Mouse (Mus musculus): ENCODE measurements around the gene Nav3.
A peak's percentile ranks its signal among the peaks of the same experiment; 100 is the strongest.

Gene Nav3

DNA sequence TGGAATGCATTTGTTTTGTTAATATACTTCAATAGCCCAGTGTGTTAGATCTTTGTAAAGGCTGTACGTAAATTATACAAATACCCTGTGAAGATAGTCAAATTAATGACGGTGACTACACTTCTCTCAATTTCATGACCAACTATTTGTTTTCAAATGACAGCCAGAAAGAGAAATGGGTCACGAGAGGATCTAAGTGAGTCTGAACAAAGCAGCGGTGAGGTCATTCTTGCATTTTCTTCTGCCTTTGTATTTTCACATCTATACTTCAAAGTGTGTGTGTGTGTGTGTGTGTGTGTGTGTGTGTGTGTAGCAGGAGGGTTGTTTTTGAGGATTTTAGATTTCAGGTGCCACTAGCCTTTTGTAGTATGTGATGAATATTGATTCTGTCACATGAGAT lies 662.5 kb downstream of the Nav3 start:
- peak; percentile 59 for DNase-seq

DNA sequence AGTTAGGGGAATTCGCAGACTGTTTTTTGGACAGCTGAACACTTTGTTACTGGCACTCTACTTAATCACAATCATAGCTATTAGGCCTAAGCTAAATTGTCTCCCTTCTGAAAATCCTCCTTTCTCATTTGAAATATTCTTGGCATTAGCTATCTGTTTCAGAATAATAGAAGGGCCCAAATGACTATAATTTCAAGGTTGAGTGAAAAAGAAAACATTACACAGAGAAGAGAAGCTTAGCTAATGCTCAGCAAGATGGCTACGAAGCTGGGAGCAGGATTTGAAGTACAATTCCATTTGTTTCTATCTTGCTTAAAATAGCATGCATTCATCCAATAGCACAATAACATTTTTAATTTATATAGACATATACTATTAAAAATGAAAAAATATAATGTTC lies 667.3 kb downstream of the Nav3 start:
- DNase-seq, result no peak

DNA sequence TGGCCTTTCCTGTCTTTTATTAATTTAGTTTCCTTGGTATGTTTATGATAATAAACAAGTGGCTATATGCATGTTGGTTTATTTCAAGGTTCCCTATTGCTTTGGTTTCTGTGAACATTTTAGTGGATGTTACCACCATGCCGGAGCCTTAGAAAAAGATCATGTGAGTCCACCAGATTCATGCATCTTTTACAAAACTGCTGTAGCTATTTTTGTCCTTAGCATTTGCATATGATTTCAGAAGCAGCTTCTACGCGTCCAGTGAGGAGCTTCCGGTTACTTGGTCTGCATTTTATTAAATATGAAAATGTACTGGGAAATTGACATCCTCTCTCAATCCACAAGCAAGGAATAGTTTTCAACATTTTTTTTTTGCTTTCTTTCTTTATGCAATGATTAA lies 676.9 kb downstream of the Nav3 start:
- DNase-seq, result no peak

DNA sequence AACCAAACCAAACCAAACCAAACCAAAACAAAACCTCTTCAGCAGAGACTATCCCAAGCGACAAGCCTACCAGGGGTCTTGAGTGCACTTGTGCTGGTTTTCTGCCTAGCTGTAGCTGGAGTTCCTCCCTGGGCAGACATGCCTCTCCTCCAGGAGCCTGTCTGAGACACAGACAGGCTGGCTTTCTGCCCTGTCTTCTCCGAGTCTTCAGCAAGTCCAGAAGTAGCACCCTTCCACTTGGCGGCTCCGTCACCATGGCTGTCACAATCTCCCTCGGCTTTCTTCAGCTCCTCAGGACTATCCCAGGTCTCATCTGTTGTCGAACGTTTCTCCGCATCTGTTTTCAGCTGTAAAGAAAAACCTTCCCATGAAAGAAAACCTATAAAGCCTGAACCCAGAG lies 686.9 kb downstream of the Nav3 start:
- no peak for DNase-seq

DNA sequence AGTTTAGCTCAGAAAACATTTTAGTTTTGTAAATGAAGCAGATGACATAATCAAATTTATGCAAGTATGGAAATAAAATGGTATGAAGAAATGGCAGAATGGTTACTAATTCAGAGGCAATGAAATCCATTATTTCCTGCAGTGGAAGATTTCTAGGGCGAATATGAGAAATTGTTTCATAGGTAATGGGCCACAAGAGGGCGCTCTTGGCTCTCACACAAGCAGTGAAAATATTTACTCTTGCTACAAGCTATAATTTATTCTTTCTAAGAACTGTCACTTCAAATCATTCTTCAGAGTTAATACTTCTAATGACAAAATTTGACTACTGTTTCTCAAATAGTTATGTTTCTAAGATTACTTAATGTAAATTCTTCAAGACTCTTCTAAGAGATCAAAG lies 690.4 kb downstream of the Nav3 start:
- DNase-seq, result peak; percentile 70

DNA sequence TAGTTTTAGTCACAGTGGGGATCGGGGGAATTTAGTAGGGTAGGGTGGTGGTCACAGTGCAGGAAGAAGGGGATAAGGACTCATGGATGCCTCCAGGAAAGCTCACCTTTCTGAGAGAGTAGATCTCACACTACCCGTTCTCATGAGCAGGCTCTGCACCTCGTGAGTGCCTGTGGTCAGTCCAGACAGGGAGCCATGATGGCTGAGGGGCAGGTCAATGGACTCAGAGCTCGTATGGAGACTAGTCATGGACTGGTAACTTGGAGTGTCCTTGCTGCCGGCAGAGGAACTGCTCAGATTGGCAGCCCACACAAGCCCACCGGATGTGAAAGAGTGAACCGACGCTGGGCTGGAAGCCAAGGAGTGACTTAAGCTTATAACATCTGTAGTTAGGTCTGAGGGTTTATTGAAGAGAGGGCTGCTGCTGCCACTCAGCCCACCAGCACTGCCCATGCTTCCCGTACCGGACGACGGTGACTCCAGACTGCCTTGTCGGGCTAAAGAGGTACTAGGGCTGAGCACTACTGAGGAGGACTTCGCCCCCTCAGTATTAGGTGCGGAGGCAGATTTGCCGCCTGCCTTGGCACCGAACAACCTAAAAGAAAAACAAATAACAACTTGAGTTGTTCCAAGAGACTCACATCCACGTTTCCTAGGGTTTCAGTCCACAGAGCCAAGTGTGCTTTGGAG lies 691.4 kb downstream of the Nav3 start:
- DNase-seq, result no peak

DNA sequence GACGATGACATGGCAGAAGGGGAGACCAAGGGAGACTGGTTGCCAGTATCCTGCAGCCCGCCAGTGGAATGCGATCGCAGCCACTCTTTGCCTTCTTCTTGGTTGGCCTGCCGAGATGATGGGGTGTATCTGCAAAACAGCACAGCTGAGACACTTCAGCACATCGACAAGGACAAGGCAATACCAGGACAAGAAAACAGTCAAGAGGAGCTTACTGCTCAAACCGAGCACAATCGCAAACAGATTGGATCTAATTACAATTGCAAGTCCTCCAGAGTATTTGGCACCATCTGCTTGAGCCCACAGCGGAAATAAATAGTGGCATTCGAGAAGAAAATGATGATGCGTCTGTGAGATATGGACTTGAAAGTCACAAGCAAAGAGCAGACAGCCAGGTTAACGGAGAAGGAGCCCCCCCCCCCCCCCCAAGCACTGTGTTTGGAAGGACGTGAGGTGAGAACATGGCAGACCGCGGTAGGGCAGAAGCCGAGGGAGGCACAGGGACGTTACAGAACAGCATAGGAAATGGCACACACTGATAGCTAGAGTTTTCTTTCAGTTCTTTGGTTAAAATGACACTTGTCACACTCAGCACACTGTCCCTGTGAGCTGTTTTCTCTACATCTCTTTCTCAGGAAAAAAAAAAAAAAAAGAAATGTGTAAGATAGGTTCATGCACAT lies 696.9 kb downstream of the Nav3 start:
- no peak for DNase-seq

DNA sequence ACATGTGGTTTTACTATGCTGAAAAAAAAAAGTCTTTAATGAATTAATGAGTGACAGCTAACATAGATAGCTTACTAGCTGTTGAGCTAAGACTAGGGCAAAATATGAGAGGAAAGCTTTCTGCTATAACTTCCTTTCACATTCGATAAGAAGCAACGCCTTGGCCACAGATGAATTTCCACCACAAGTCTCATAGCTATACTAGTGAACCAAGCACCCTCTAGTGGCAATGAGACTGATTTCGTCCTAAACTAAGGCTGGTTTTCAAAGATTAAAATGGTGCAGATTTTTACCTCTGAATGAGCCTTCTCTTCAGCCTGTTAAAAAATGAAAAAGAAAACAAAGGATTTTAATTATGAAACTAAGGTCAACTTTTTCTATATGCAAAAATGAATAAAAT lies 709.1 kb downstream of the Nav3 start:
- DNase-seq, result peak; percentile 48

DNA sequence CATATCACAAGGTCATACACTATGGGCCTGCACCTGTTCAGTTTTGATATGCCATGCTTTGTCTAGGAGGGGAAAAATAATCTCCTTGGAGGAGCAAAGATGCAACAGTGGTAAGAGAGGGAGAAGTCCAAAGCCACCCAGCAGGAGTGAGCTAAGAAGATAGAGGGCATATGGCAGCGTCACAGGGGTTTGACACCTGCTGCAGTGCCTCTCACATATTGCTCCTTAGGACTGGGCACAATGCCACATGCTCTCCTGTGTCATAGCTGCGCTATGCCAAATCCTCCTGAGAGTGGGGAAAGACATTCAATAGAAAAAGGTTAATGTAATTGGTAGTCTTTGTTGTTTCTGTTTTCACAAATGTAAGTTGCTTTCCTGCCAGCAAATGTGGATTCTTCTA lies 714.3 kb downstream of the Nav3 start:
- peak; percentile 14 for DNase-seq

DNA sequence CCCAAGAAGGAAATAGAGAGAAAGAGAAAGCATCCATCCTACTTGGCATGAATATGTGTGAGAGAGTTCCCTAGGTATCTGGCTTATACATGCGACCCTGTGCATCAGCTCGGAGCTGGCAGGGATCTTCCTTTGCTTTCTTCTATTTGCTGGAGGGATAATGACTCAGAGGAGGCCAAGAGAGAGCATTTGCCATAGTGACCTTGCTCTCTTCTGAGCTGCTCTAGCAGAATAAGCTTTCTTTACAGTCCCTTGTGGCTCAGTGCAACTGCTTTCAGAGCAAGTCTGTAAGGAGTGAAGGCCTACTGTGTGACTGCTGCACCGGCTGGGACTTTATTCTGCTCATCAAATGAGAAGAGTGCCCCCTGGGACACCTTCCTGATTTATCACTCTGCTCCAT lies 715.7 kb downstream of the Nav3 start:
- DNase-seq, result no peak

DNA sequence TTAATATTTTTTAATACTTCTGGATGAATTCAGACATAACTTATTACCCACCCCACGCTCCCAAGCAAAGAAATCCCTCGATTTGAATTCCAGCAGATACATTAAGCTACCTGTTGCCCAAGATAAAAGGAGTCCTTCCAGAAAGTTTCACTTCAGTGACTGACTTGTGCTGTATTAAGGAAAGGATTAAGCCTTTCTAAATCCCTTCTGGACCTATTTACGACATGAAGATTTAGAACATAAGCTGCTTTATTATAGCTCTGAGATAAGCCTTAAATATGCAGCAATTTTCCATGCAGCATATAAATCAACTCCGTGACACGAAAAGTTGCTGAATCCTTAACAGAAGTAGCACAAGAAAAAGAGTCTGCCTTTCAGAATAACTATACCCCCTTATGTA lies 732.4 kb downstream of the Nav3 start:
- peak; percentile 48 for DNase-seq

DNA sequence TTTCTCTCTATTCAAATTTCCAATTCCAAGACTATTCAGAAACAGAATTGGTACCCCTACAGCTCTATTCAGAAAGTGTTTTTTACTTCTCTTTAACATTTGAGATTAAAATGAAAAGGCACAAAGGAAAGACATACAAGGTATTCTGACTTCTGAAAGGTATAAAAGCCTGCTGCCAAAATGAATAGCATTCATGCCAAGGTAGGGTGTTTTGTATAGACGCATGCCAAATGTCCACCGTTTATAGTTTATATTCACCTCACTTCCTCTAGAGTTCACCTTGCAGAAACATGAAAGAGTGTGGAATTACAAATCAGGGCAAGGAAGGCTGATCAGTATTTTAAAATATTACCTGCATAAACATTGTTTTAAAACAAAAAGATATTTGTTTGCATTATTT lies 737.2 kb downstream of the Nav3 start:
- no peak for DNase-seq

DNA sequence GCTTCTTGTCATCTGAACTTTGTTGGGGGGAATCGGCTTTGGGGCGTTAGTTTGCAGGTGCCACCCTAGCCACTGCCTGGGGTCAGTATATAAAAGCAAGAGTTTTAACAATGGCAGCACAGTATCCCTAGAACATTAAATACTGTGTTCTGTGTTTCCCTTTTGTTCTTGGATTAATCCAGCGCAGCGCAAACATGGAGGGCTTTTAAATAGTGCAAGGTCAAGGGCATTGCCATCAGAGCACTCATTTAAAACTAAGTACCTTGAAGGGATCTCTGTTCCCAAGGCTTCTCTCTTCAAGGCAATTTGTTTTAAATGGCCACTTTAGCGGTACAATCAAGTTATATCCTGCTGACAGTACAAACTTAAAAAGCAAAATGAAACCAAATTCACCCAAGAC lies 737.6 kb downstream of the Nav3 start:
- DNase-seq, result no peak

DNA sequence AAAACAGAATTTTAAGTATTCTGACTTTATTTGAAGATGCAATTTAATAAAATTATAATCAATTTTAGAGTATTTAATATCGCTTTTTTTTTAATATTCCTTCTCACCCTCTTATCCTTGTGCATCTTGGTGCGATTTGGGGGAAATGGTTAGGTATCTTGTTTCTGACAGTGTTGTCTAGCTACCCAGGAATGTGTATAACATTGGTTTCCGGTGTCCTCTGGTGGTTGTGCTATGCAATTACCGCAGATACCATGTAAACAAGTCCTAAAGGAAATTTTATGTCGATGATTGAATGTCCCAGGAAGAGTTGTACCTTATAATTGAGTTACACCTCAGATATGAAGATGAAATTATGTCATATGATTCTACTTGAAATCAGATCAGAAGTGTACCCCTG lies 743.0 kb downstream of the Nav3 start:
- DNase-seq, result peak; percentile 73

DNA sequence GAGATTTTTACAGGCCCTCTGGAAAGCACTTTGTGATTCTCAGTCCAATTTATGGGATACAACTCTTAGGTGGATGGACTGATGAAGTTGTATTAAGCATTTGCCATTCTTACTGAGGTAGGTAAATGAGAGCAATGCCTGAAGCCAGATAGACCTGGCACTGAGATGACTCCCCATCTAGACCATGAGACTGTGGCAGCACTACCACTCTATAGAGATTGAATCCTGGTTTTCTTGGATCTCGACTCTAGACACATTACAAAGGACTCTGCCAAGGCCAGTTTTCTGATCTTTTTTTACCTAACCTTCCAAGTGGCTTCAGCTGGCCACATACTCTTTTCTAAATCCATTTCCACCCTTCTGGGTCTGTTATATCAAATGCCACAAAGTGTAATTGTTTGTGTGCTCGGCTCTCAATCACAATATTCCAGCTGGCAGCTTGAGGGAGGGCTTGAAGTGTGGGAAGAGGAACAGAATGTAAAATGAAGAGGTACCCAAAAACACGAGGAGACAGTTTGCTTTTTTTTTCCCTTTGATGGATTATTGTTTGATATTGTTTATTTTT lies 756.2 kb downstream of the Nav3 start:
- DNase-seq, result peak; percentile 52

DNA sequence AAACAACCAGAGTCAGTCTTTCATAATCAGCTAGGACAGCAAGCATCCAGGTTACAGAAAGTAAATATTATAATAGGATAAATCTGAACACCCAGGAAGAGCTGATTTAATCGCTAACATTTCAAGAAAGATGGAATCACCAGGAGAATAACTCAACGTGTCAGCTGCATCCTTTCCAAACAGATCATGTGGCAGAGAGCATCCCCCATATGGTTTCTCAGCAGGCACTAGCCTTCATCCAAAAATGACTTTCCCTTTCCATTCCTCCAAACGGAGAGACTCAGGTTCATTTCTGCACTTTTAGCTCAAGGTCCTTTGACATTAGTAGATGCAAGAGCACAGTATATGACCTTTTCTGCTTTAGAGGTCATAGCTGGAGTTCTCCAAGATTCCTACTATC lies 765.4 kb downstream of the Nav3 start:
- no peak for DNase-seq

DNA sequence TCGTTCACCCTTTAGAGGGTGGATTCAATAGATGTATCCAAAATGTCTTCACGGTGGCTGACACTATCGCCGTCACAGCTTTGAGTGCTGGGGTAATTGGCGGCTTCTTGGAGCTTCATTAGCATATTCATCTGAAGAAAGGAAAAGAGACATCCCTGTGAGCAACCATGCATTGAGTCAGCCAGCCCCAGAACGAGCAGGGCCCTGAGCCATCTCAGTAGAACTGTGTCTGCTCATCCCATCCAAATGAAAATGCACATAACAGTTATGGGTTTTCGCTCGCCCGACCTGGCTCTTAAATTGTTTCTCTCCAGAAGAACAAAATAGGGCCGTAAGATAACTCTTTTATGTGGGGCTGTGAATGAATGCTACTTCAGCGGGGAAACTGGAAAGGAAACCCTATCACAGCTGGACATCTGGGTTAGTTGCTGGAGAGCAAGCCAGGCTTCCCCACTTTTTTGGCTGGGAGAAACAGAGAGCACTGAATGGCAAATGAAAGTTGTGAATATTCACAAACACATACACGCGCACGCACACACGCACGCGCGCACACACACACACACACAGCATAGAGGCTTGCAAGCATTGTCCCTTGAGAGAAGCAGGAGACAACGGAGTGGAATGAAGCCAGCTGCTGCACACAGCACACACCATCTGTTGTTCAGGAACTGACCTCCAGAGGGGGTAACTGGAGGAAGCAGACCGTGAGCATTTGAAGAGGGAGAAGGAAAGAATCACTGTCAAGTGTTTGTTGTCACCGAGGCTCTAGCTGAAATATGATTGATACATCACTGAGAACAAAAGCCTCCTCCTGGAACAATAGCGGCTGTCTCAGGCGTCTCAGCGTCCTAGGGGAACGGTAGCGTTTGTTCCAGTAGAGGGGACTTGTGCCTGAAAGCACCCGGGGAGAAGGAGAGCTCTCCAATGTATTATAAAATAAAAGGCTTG lies 771.6 kb downstream of the Nav3 start:
- DNase-seq, result peak; percentile 96

DNA sequence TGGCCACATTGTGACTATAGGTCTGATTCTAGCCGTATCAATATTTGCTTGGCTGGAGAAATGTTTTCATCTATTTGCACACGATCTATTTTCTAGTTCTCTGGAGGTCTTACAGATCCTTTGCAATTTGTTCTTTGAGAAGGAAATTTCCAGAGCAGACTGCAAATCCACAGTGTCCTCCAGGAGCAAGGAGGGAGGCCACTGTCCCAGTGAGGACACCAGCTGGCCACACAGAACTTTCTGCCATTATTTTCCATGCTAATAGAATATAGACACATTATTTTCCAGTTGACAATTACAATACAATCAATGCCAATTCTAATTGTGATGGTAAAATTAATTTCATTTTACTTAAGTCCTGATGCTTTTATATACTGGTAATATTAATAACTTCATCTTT lies 783.1 kb downstream of the Nav3 start:
- no peak for DNase-seq

DNA sequence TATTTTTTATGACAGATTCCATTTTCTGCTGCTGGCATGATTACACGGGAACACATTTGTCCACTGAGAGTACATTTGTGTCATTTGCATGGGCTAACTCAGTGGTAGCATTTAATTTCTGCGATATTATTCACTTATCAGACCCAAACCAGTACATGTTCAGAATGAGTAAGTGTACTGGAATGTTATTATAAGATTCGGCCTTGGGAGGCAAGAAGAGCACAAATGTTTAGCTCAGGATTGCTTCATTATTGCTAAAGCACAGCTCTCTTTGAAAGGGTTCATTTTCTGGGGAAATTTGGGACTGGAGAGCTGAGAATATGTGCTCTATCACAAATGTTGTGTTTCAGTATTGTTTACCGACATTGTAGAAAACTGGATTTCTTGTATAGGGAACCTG lies 788.6 kb downstream of the Nav3 start:
- DNase-seq, result no peak

DNA sequence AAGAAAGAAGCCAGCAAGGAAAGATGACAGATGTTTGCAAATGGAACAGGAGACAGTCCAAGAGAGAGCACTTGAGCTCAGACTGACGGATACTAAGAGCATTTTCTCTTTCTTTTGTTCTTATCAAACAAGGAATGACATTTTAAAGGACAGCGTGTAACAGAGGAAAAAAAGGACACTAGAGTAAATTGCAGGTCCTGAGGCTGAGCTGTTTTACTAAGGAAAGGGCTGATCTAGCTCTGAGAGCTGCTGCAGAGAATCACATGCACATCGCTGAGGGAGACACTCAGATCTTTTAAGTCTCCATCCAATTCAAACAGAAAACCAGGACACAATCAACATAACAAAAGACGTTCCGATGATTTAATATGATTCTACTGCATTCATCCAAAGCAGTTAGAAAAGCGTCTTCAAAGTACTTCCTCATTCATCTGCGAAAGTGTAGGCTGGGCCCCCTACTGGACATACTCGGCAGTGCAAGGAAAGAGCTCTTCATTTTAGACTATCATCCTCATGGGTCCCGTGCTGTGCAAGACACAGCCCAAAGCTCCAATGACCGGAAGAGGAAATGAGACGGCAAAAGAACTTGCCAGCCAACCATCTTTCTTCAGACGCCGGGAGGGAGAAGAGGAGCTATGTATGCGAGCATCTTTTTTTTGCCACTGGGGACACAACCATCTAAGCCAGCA lies 791.2 kb downstream of the Nav3 start:
- peak; percentile 89 for DNase-seq

DNA sequence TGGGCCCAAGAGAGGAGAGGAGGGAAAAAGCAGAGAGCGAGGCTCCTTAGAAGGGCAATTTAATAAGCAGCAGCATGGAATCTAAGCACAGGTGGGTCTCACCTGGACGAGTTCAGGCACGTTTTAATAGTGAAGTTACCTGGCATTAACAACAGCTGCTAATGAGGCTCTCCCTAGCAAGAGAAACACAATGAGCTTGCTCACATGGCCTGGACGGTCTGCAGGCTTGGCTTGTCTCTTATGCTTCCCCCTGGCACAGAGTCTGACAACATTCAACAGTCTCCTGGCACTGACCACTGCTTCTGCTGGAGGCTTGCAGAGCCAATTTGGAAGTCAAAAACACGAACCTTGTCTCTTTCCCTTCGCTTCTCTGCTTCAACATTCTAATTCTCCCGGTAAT lies 804.5 kb downstream of the Nav3 start:
- no peak for DNase-seq

DNA sequence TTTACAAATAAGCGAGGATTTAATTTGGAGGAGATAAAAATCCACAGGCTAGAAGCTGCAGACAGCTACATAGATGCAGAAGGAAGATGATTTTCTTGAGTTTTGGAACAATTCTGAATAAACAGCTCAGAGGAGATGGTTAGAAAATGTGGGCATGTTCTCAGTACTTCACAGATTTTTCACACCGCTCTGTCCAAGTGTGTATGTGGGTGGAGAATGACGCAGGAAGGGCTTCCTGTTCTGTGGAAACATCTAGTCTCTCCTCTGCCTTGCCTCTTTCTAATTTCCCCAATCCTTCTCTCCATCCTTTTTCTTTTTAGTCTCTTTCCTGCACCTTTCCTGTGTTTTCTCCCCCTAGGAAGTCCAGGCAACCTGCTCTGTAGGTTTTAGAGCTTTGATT lies 812.4 kb downstream of the Nav3 start:
- DNase-seq, result no peak

DNA sequence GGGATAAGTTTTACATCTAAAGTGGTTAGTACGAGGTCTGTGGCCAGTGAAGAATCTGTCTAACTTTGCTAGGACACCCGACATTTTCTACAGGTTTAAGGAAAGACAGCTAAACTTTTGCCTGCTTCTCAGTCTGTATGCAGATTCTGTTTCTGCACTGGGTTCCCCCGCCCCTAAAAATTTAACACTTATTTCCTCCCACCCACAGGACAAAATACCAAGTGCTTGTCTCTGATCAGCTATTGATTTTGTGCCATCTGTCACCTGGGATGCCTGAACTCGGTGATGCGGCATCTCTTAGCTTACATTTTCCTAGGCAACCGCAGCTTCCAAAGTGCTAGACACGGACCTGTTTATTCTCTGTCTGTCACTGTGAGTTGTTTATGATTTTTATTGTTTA lies 814.2 kb downstream of the Nav3 start:
- no peak for DNase-seq

Measured in retina, postnatal 1 day (tissue).